Mouse (Mus musculus) embryonic facial prominence, embryonic 14.5 days (tissue): ENCODE data around the gene Tead3. TPM values are rescaled to one million over a fixed set of nuclear protein-coding genes. Genes with fewer than 3 reads are reported as not detected.

Source experiments
- ATAC-seq: fragments of 200-750 bp; cut with Nextera tagmentation; 2 replicates; pipeline ENCODE4 v1.8.0; 2017; ENCODE audit warnings: low read depth, moderate number of reproducible peaks, moderate TSS enrichment
- DNase-seq: peaks from one replicate; pipeline ENCODE4 v3.0.0-alpha.2; 2015; ENCODE audit warnings: low spot score
- H3K27ac ChIP-seq: fragments of 300-500 bp; sonication (generic); replicated peaks from 2 replicates; pipeline ENCODE4 v1.5.1; 2014; ENCODE audit warnings: low read depth, mild to moderate bottlenecking, low read length, moderate library complexity
- H3K27me3 ChIP-seq: fragments of 300-500 bp; sonication (generic); replicated peaks from 2 replicates; pipeline ENCODE4 v1.6.1; 2014; ENCODE audit warnings: low read length; ENCODE audit not compliant: control insufficient read depth, insufficient read depth
- H3K36me3 ChIP-seq: fragments of 300-500 bp; sonication (generic); 2 replicates; pipeline ENCODE4 v1.6.1; 2014; ENCODE audit warnings: low read length, mixed read lengths; ENCODE audit not compliant: control insufficient read depth, insufficient read depth
- H3K4me1 ChIP-seq: fragments of 300-500 bp; sonication (generic); 2 replicates; pipeline ENCODE4 v1.6.1; 2014; ENCODE audit warnings: antibody characterized with exemption, low read length; ENCODE audit not compliant: control insufficient read depth, insufficient read depth
- H3K4me2 ChIP-seq: fragments of 300-500 bp; sonication (generic); 2 replicates; pipeline ENCODE4 v1.6.1; 2014; ENCODE audit warnings: low read depth, mild to moderate bottlenecking, low read length, moderate library complexity, mixed read lengths
- H3K4me3 ChIP-seq: fragments of 300-500 bp; sonication (generic); 2 replicates; pipeline ENCODE4 v1.5.1; 2014; ENCODE audit warnings: low read depth, mild to moderate bottlenecking, low read length
- H3K9ac ChIP-seq: fragments of 300-500 bp; sonication (generic); 2 replicates; pipeline ENCODE4 v1.6.1; 2014; ENCODE audit warnings: low read depth, mild to moderate bottlenecking, low read length, moderate library complexity, mixed read lengths
- H3K9me3 ChIP-seq: fragments of 300-500 bp; sonication (generic); 2 replicates; pipeline ENCODE4 v1.6.1; 2016; ENCODE audit warnings: low read length; ENCODE audit not compliant: control insufficient read depth
- WGBS: fragments of 180-500 bp; shearing (Covaris S2); extraction: QIAGEN DNeasy Blood & Tissue Kit; methylation state at CpG from one replicate; pipeline ENCODE4 v1.1.7; 2014; 5-methylcytosine and 5-hydroxymethylcytosine counted together
- polyA plus RNA-seq: library from polyadenylated mRNA; unstranded; fragments of >200 nt; fragmentation: Nextera tagmentation; extraction: Ambion mirVana; gene quantifications from 2 replicates; pipeline ENCODE4 v1.2.1, GENCODE M21; 2014

The Tead3 gene
- polyA plus RNA-seq, 1 experiment from 2014 or later = 11.3 TPM

DNA sequence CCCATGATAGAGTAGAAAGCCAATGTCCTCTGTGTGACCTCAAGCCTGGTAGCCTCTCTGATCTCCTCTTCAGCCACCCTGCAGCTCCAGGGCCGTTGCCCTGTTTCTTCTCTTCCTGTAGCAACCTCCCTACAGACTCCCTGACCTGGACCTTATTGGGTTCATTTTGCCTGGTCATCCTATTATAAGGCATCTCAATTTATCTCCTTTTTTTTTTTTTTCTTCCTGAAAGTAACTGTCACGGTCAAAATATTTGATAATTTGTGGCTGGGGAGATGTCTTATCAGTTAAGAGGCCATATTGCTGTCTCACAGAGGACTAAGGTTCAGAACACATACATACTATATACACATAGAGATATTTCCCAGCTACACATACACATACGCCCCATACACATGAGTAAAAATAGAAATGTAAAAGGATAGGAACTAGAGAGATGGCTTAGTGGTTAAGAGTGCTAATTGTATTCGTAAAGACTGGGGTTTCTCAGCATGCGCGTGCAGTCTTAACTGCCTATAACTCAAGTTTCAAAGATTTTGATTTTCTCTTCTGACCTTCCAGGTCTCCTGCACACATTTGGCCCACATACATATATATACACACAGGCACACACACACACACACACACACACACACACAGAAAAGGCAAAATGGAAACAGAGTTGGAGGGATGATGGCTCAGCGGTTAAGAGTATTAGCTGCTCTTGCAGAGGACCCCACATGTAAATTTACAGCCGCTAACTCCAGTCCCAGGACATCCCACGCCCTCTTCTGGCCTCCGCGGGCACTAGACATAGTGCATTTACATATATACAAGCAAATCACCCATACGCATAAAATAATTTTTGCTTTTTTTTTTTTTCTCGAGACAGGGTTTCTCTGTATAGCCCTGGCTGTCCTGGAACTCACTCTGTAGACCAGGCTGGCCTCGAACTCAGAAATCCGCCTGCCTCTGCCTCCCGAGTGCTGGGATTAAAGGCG is 38.1 kb downstream of the Tead3 start:
- H3K4me2 ChIP-seq = peak overlapping the region; percentile 75
- no peaks in the 10 kb centered on the region for H3K27me3 ChIP-seq
- no peaks in the 10 kb centered on the region for H3K9me3 ChIP-seq
- peaks cover 10% of the 10 kb centered on the region for H3K4me1 ChIP-seq
- H3K27ac ChIP-seq = peak overlapping the region; percentile 70
- DNase-seq = no peak
- H3K9ac ChIP-seq = 0 out of 2 replicates have a peak overlapping the region, but pooled peaks have one; percentile 20
- WGBS = 27% methylated on average over 17 of the region's 17 CpGs
- peak overlapping the region; percentile 87 for H3K4me3 ChIP-seq
- peaks cover 17% of the 10 kb centered on the region for H3K36me3 ChIP-seq
- ATAC-seq = peak; percentile 19

DNA sequence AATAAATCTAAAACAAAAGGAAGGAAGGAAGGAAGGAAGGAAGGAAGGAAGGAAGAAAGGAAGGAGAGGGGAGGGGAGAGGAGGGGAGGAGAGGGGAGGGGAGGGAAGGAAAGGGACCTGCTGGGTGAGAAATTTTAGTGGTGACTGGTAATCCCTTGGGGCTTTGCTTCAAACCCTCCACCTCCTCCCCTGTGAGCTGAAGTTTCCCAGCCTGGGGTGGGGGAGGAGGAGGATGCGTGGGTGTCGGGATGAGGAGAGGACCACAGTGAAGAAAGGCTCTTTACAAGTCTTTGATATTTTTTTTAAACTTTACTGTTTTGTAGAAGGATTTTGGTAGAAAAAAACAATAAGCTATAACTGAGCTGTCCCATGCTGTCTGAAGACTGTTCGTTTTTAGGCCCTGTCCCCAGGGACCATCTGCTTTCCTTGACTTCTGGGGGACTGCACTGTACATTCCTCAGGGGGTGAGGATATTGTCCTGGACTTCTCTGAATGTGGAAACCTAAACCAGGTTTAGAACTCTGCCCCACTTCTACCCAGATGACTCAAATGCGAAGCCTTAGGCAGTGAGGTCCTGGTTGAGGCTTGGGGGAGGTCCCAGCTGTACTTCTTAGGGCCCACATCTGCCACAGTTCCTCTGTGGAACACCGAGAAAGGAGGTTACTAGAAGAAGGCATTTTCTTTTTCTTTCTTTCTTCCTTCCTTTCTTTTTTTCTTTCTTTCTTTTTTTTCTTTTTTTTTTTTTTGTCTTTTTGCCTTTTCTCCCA is 39.1 kb downstream of the Tead3 start:
- Histone ChIP-seq H3K9me3 (no peaks in the 10 kb centered on the region), H3K27ac (no peak overlapping the region), H3K36me3 (peaks cover 7% of the 10 kb centered on the region), H3K4me3 (no peak overlapping the region), H3K4me2 (no peak overlapping the region), H3K4me1 (peaks cover 10% of the 10 kb centered on the region), H3K9ac (no peak overlapping the region), H3K27me3 (no peaks in the 10 kb centered on the region)
- 59% methylated on average over 5 of the region's 5 CpGs for WGBS
- ATAC-seq (no peak), DNase-seq (no peak)

DNA sequence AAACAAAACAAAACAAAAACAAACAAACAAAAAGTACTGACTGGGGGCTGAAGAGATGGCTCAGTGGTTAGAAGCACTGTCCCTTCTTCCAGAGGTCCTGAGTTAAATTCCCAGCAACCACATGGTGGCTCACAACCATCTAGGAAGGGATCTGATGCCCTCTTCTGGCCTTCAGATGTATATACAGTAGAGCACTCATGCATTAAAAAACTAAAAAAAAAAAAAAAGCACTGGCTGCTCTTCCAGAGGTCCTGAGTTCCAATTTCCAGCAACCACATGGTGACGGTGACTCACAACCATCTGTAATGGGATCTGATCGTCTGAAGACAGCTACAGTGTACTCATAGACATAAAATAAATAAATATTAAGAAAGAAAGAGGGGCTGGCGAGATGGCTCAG is 39.8 kb downstream of the Tead3 start:
- Histone ChIP-seq H3K27ac (no peak overlapping the region), H3K4me1 (peaks cover 10% of the 10 kb centered on the region), H3K9me3 (no peaks in the 10 kb centered on the region), H3K4me2 (no peak overlapping the region), H3K4me3 (no peak overlapping the region), H3K27me3 (no peaks in the 10 kb centered on the region), H3K36me3 (peaks cover under 1% of the 10 kb centered on the region; the same call in 1 of the 2 replicates), H3K9ac (no peak overlapping the region)
- no peak for ATAC-seq
- 75% methylated on average over 3 of the region's 3 CpGs for WGBS
- DNase-seq = no peak

DNA sequence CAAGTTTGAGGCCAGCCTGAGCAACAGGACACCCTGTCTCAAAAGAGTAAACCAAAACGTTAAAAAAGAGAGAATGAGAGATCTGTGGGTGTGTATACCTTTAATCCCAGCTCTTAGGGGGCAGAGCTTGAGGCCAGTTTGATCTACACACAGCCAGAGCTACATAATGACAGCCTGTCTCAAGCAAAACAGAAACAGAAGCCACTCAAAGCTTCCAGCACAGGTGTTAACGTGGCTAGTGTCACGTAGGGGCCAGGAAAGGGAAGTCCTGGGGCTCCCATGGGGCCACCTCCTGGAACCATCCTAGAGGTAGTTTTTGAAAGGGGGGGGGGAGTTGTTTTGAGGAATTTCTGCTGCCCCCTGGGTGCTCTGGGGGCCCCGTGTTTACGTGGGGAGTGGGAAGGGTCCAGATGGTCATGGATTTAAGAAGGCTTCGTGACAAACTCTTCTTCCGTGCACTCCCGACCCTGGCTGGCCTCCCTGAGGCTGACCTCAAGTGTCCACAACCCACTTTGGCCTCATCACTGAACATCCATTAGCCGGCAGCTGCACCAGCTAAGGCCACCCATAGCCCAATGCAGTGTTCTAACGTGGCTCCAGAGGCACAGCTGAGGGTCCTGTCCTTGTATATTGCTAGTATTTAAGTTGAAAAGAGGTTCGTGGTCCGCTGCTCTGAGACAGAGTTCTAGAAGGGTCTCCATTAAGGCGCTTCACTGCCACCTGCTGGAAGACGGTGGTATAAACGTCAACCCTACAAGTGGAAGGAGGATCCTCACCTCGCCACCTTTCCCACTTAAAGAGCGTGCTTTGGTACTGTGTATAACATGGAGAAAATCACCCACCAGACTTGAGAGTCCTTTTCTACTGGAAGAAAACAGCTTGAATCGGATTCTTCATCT is 42.1 kb downstream of the Tead3 start:
- H3K4me3 ChIP-seq = no peak overlapping the region
- ATAC-seq (peak; percentile 38), DNase-seq (peak; percentile 95)
- H3K9ac ChIP-seq = peak overlapping the region; percentile 12; the same call in 1 of the 2 replicates
- peaks cover 5% of the 10 kb centered on the region for H3K4me1 ChIP-seq
- no peak overlapping the region for H3K27ac ChIP-seq
- no peaks in the 10 kb centered on the region for H3K27me3 ChIP-seq
- H3K36me3 ChIP-seq = no peaks in the 10 kb centered on the region
- WGBS = 11% methylated on average over 18 of the region's 18 CpGs
- H3K4me2 ChIP-seq = peak overlapping the region; percentile 37
- H3K9me3 ChIP-seq = no peaks in the 10 kb centered on the region

DNA sequence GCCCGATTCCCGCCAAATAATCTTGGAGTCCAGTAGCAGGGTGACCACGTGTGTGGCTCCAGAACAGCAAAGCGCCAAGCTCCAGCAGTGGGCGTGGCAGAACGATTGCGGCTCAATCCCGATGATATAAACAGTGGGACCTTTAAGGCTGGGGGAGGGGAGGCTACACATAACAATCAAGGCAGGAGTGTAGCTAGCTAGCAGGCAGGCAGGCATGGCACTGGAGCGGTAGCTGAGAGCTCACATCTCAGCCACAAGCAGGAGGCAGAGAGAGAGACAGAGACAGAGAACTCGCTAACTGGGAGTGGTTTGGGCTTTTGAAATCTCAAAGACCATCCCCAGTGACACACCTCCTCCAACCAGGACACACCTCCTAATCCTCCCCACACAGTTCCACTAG is 45.4 kb downstream of the Tead3 start:
- WGBS = 71% methylated on average over 10 of the region's 10 CpGs
- H3K27ac ChIP-seq = no peak overlapping the region
- DNase-seq = no peak
- no peak overlapping the region for H3K4me3 ChIP-seq
- no peaks in the 10 kb centered on the region for H3K27me3 ChIP-seq
- H3K4me2 ChIP-seq = no peak overlapping the region
- no peak for ATAC-seq
- H3K9ac ChIP-seq = no peak overlapping the region
- peaks cover 4% of the 10 kb centered on the region; the same call in 1 of the 2 replicates for H3K36me3 ChIP-seq
- H3K9me3 ChIP-seq = no peaks in the 10 kb centered on the region
- peaks cover 5% of the 10 kb centered on the region for H3K4me1 ChIP-seq

DNA sequence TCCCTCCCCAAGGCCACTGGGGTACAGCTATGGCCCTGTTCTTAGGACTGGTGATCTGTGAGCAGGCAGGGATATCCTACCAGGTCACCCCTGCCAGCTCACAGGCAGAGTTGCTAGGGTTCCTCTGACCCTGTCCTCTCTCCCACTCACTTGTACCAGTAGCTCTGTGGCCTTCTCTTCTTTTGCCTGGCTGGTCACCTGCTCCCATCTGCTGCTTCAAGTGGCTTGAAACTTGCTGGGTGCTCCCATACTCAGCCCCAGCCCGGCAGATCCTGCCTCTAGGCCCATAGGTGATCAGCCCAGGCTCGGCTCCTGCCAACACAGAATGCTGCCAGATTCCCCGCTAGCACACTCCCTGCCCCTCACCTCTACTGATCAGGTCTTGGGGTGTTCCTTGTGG is 49.8 kb downstream of the Tead3 start:
- Histone ChIP-seq H3K4me3 (no peak overlapping the region), H3K9ac (no peak overlapping the region), H3K4me1 (no peaks in the 10 kb centered on the region; the same call in 1 of the 2 replicates), H3K27me3 (no peaks in the 10 kb centered on the region), H3K4me2 (no peak overlapping the region), H3K9me3 (no peaks in the 10 kb centered on the region), H3K36me3 (peaks cover 20% of the 10 kb centered on the region), H3K27ac (no peak overlapping the region)
- WGBS = 55% methylated on average over 3 of the region's 3 CpGs
- DNase-seq (no peak), ATAC-seq (no peak)

DNA sequence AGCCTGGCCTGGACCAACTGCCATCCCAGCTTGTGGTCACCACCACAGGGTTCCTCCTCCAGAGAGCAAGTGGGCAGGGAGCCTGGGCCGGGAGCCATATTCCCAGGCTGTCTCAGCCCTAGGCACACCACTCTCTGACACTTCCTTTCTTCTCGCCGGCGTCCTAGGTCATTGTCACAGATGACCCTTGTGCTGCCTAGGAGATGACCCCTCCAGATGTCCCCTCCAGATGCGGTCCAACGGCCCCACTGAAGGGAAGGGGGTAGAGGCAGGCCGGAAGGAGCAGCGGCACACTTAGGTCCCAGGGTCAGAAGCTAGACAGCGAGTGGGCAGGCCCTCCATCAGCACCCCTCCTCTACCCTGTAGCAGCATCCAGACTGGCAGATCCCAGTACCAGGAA is 50.3 kb downstream of the Tead3 start:
- H3K4me1 ChIP-seq = no peaks in the 10 kb centered on the region; the same call in 1 of the 2 replicates
- no peak overlapping the region for H3K4me3 ChIP-seq
- 34% methylated on average over 9 of the region's 9 CpGs for WGBS
- H3K4me2 ChIP-seq = no peak overlapping the region
- no peaks in the 10 kb centered on the region for H3K27me3 ChIP-seq
- peaks cover 20% of the 10 kb centered on the region for H3K36me3 ChIP-seq
- no peaks in the 10 kb centered on the region for H3K9me3 ChIP-seq
- H3K27ac ChIP-seq = no peak overlapping the region
- H3K9ac ChIP-seq = peak overlapping the region; percentile 5; the same call in 1 of the 2 replicates
- DNase-seq = no peak
- ATAC-seq = no peak
